7 mouse cellular contexts compared by ENCODE assay signal in genomic region chr8:123202288-123202687, GRCm38 (mm10). TPM values are rescaled to one million over a fixed set of nuclear protein-coding genes. Genes with fewer than 3 reads are reported as not detected.
DNase-seq lines count a peak whose midpoint lies in the region; ATAC-seq and TF ChIP-seq lines count a peak whose summit lies in the region.

No protein-coding gene starts in this region.

- peak; percentile 51; the same call in 1 of the 2 replicates for ATAC-seq in megakaryocyte-erythroid progenitor cell, adult 5-6 weeks (replicated peaks; ENCODE audit: low FRiP score, low TSS enrichment, poor library complexity, severe bottlenecking)

- intact Hi-C loops in heart, postnatal 14 days (cut with DNase I), result loop anchor here (2.0 to 10.0 kb wide), 5 partner anchors 55 to 587 kb away; partner anchors contain the start of genes Galns and Trappc2l

- TF ChIP-seq RAD21 in MEL (IDR thresholded peaks at IDR 0.05; ENCODE audit: low read depth, low read length), result peak; percentile 89

- H3K36me3 ChIP-seq in MEL (ENCODE audit: control insufficient read depth in 1 of 2, insufficient read depth in 2 of 2, low read length in 2 of 2), result no peaks in the 10 kb centered on the region

- no peaks in the 10 kb centered on the region for H3K9me3 ChIP-seq in MEL (replicated peaks; ENCODE audit: insufficient read depth, low read length)

- DNase-seq in MEL (ENCODE audit: low read depth, low spot score), result peak; percentile 78
- DNase-seq in adrenal gland, postnatal 36 days, result peak; percentile 64 to 75
- DNase-seq in embryo, embryonic 11.5 days (ENCODE audit: low read depth, low spot score), result peak; percentile 73
- DNase-seq in heart, postnatal 14 days, result peak; percentile 68 to 88
- peak; percentile 38 for DNase-seq in layer of hippocampus, adult 9-10 months (ENCODE audit: low spot score)
- DNase-seq in right cerebral cortex, postnatal 25 days, result peak; percentile 69

- peaks cover 0 to under 1% of the 10 kb centered on the region in 2 experiments; a peak in 2 of 4 replicates for H3K4me1 ChIP-seq in MEL (ENCODE audit: control insufficient read depth in 1 of 2, insufficient read depth in 2 of 2, low read length in 2 of 2)

- H3K9ac ChIP-seq in MEL (ENCODE audit: control insufficient read depth, low read depth, low read length, poor library complexity, severe bottlenecking), result no peak overlapping the region

- no peak for TF ChIP-seq POLR2A in MEL (IDR thresholded peaks at IDR 0.05; ENCODE audit: control insufficient read depth in 1 of 2, insufficient read depth in 1 of 2, low read depth in 1 of 2, low read length in 2 of 2, poor library complexity in 1 of 2)

- H3K4me3 ChIP-seq in MEL (ENCODE audit: control insufficient read depth in 1 of 2, insufficient read depth in 1 of 2, low read depth in 2 of 2, low read length in 2 of 2), result no peak overlapping the region

- H3K79me2 ChIP-seq in MEL (ENCODE audit: control insufficient read depth, insufficient read depth, low read length, poor library complexity), result no peaks in the 10 kb centered on the region

- no peak for TF ChIP-seq EP300 in MEL (IDR thresholded peaks at IDR 0.05; ENCODE audit: low read depth in 1 of 2, low read length in 2 of 2)

- H3K27me3 ChIP-seq in MEL (ENCODE audit: control insufficient read depth in 1 of 2, insufficient read depth in 2 of 2, low read length in 2 of 2), result no peaks in the 10 kb centered on the region

- H3K27ac ChIP-seq in MEL (ENCODE audit: control insufficient read depth, low read depth, low read length), result no peak overlapping the region

- TF ChIP-seq CTCF in MEL (IDR thresholded peaks at IDR 0.05 in 2 of 3, conservative IDR thresholded peaks at IDR 0.05 in 1 of 3; ENCODE audit: control insufficient read depth in 1 of 3, insufficient read depth in 1 of 3, low read depth in 2 of 3, low read length in 3 of 3, poor library complexity in 1 of 3, severe bottlenecking in 1 of 3), result peak; percentile 78 to 99 (median 92)

TF ChIP-seq in MEL, 35 proteins besides CTCF, POLR2A, EP300 and RAD21:
- TF ChIP-seq JUND (IDR thresholded peaks at IDR 0.05; ENCODE audit: low read depth, low read length), result no peak
- no peak for TF ChIP-seq ZKSCAN1 (IDR thresholded peaks at IDR 0.05; ENCODE audit: low read depth, low read length)
- peak; percentile 94 for TF ChIP-seq SMC3 (IDR thresholded peaks at IDR 0.05; ENCODE audit: low read depth, low read length)
- TF ChIP-seq E2F4 (IDR thresholded peaks at IDR 0.05; ENCODE audit: borderline replicate concordance, low read depth, low read length), result no peak
- TF ChIP-seq ZC3H11A (IDR thresholded peaks at IDR 0.05; ENCODE audit: low read depth, low read length), result peak; percentile 84
- TF ChIP-seq BHLHE40 (IDR thresholded peaks at IDR 0.05; ENCODE audit: borderline replicate concordance, low read depth, low read length), result 0 out of 2 replicates have a peak, but pooled peaks have one; percentile 2

RNA-seq across cellular contexts. Expression of gene Chmp1a, which starts 10.3 kb away (rescaled TPM):
- total RNA-seq in MEL (2012; rRNA removed), result 68.6 and 80.5 TPM in 2 replicates
- 10 to 100 TPM in 1 of 2 experiments, not detected in 1; 85.7 TPM for polyA plus RNA-seq in MEL (2012; ENCODE audit: insufficient read depth in 1 of 2, insufficient read length in 2 of 2, low read depth in 1 of 2, low replicate concordance in 2 of 2, missing spikeins in 1 of 2)
- total RNA-seq in adrenal gland, postnatal 36 days (2021), result 100 to 1,000 TPM in 1 of 2 experiments, 10 to 100 TPM in 1; 77.5 to 108 TPM
- 10 to 100 TPM; 50.1 to 64.3 TPM for total RNA-seq in heart, postnatal 14 days (2021)
- total RNA-seq in megakaryocyte-erythroid progenitor cell, adult 5-6 weeks (2014; fragmentation: Nextera tagmentation), result 44.4 and 57.1 TPM in 2 replicates
- 25.8 and 34.0 TPM in 2 replicates for total RNA-seq in megakaryocyte-erythroid progenitor cell, adult 5-6 weeks (2017)

RNA-seq across cellular contexts. Expression of gene Spata33, which starts 10.3 kb away (rescaled TPM):
- 0.98 and 1.2 TPM in 2 replicates for total RNA-seq in MEL (2012; rRNA removed)
- polyA plus RNA-seq in MEL (2012; ENCODE audit: insufficient read depth in 1 of 2, insufficient read length in 2 of 2, low read depth in 1 of 2, low replicate concordance in 2 of 2, missing spikeins in 1 of 2), result 1 to 10 TPM in 1 of 2 experiments, not detected in 1; 1.4 TPM
- total RNA-seq in adrenal gland, postnatal 36 days (2021), result 1 to 10 TPM; 2.9 to 3.7 TPM
- total RNA-seq in heart, postnatal 14 days (2021), result 10 to 100 TPM; 38.4 to 45.7 TPM
- total RNA-seq in megakaryocyte-erythroid progenitor cell, adult 5-6 weeks (2014; fragmentation: Nextera tagmentation), result 0.59 and 1.8 TPM in 2 replicates
- total RNA-seq in megakaryocyte-erythroid progenitor cell, adult 5-6 weeks (2017), result 0.66 and 1.1 TPM in 2 replicates

RNA-seq across cellular contexts. Expression of gene Dpep1, which starts 16.2 kb away (rescaled TPM):
- total RNA-seq in MEL (2012; rRNA removed), result not detected in 2 replicates
- polyA plus RNA-seq in MEL (2012; ENCODE audit: insufficient read depth in 1 of 2, insufficient read length in 2 of 2, low read depth in 1 of 2, low replicate concordance in 2 of 2, missing spikeins in 1 of 2), result not detected
- 10 to 100 TPM; 39.9 to 47.2 TPM for total RNA-seq in adrenal gland, postnatal 36 days (2021)
- total RNA-seq in heart, postnatal 14 days (2021), result 10 to 100 TPM; 28.6 to 43.2 TPM
- not detected in 2 replicates for total RNA-seq in megakaryocyte-erythroid progenitor cell, adult 5-6 weeks (2014; fragmentation: Nextera tagmentation)
- not detected in 2 replicates for total RNA-seq in megakaryocyte-erythroid progenitor cell, adult 5-6 weeks (2017)

RNA-seq across cellular contexts. Expression of gene Cdk10, which starts 22.4 kb away (rescaled TPM):
- 23.2 and 28.0 TPM in 2 replicates for total RNA-seq in MEL (2012; rRNA removed)
- 10 to 100 TPM in 1 of 2 experiments, not detected in 1; 43.8 TPM for polyA plus RNA-seq in MEL (2012; ENCODE audit: insufficient read depth in 1 of 2, insufficient read length in 2 of 2, low read depth in 1 of 2, low replicate concordance in 2 of 2, missing spikeins in 1 of 2)
- 10 to 100 TPM; 49.0 to 58.6 TPM for total RNA-seq in adrenal gland, postnatal 36 days (2021)
- total RNA-seq in heart, postnatal 14 days (2021), result 10 to 100 TPM; 22.5 to 23.8 TPM
- 45.0 and 57.8 TPM in 2 replicates for total RNA-seq in megakaryocyte-erythroid progenitor cell, adult 5-6 weeks (2014; fragmentation: Nextera tagmentation)
- 33.7 and 35.4 TPM in 2 replicates for total RNA-seq in megakaryocyte-erythroid progenitor cell, adult 5-6 weeks (2017)

RNA-seq across cellular contexts. Expression of gene Spata2l, which starts 33.7 kb away (rescaled TPM):
- total RNA-seq in MEL (2012; rRNA removed), result 1.2 and 1.9 TPM in 2 replicates
- polyA plus RNA-seq in MEL (2012; ENCODE audit: insufficient read depth in 1 of 2, insufficient read length in 2 of 2, low read depth in 1 of 2, low replicate concordance in 2 of 2, missing spikeins in 1 of 2), result 1 to 10 TPM in 1 of 2 experiments, not detected in 1; 3.1 TPM
- total RNA-seq in adrenal gland, postnatal 36 days (2021), result 10 to 100 TPM; 16.8 to 21.4 TPM
- total RNA-seq in heart, postnatal 14 days (2021), result 1 to 10 TPM; 6.5 to 6.9 TPM
- 1.8 and 1.9 TPM in 2 replicates for total RNA-seq in megakaryocyte-erythroid progenitor cell, adult 5-6 weeks (2014; fragmentation: Nextera tagmentation)
- 0.27 TPM in 1 of 2 replicates, not detected in the other for total RNA-seq in megakaryocyte-erythroid progenitor cell, adult 5-6 weeks (2017)

Comparison
In these comparisons a context has a peak if more than half of its experiments do, and no peak if none do; other contexts are left out.
1. RNA of gene Spata33, which starts 10.3 kb away (total RNA-seq): 38.4 to 45.7 TPM in heart, postnatal 14 days; 2.9 to 3.7 TPM in adrenal gland, postnatal 36 days, 0.98 to 1.2 TPM in MEL and 0.59 to 1.8 TPM in megakaryocyte-erythroid progenitor cell, adult 5-6 weeks; every median in the first group is over 4 times any median in the second.
2. RNA of gene Dpep1, which starts 16.2 kb away (total RNA-seq): 39.9 to 47.2 TPM in adrenal gland, postnatal 36 days and 28.6 to 43.2 TPM in heart, postnatal 14 days; not detected in MEL and not detected in megakaryocyte-erythroid progenitor cell, adult 5-6 weeks; every median in the first group is over 10 times any median in the second.
3. Peak in every context shown above with its lines, with median percentiles within 50 percentile points of each other: DNase-seq.